Comparison of ENCODE assay signal across 14 mouse cellular contexts in genomic region chr3:37645061-37645460, GRCm38 (mm10). TPM values are rescaled to one million over a fixed set of nuclear protein-coding genes. Genes with fewer than 3 reads are reported as not detected.
DNase-seq lines count a peak whose midpoint lies in the region; ATAC-seq and TF ChIP-seq lines count a peak whose summit lies in the region.
"Had no signal": no experiment of that assay in that cellular context is flagged by ENCODE, and none has a peak within 500 bp of the region (broad histone marks: within the 10 kb centered on the region; RNA-seq: fewer than 3 reads in every experiment).

No protein-coding gene starts in this region.

- peak overlapping the region; percentile 31 for H3K4me2 ChIP-seq in kidney, embryonic 14.5 days (replicated peaks; ENCODE audit: low read depth, low read length)
- peak overlapping the region; percentile 16; the same call in 1 of the 2 replicates for H3K4me2 ChIP-seq in midbrain, embryonic 11.5 days
- no peak overlapping the region for H3K4me2 ChIP-seq in midbrain, postnatal 0 days (ENCODE audit: low read depth, low read length, poor library complexity, severe bottlenecking)
- H3K4me2 ChIP-seq: limb, embryonic 12.5 days had no signal

- H3K4me1 ChIP-seq in kidney, embryonic 14.5 days (ENCODE audit: control insufficient read depth, insufficient read depth, low read length), result peaks cover 35% of the 10 kb centered on the region
- H3K4me1 ChIP-seq in midbrain, embryonic 11.5 days (ENCODE audit: control insufficient read depth, insufficient read depth, low read length), result no peaks in the 10 kb centered on the region
- peaks cover 3% of the 10 kb centered on the region; the same call in 1 of the 2 replicates for H3K4me1 ChIP-seq in midbrain, postnatal 0 days (ENCODE audit: insufficient read depth, low read length)

- DNase-seq in kidney, adult 9 months, result no peak
- peak; percentile 79 for DNase-seq in midbrain, embryonic 11.5 days (ENCODE audit: low spot score, missing footprints)
- DNase-seq in midbrain, postnatal 0 days (ENCODE audit: low spot score), result no peak
- peak; percentile 35 for DNase-seq in splenic B cell, adult 2 months (ENCODE audit: low read depth, low spot score)
- DNase-seq in right cerebral cortex, postnatal 36 days (ENCODE audit: low spot score in 2 of 2), result no peak
- DNase-seq: cerebellum, postnatal 36 days; kidney, adult 11 months; right cerebral cortex, postnatal 14 days had no signal

- no peaks in the 10 kb centered on the region for H3K9me3 ChIP-seq in kidney, embryonic 14.5 days (ENCODE audit: control insufficient read depth, low read length)
- no peaks in the 10 kb centered on the region for H3K9me3 ChIP-seq in midbrain, embryonic 11.5 days (ENCODE audit: control insufficient read depth, low read length)
- no peaks in the 10 kb centered on the region for H3K9me3 ChIP-seq in midbrain, postnatal 0 days (ENCODE audit: low read length)
- H3K9me3 ChIP-seq: limb, embryonic 12.5 days had no signal

- H3K4me3 ChIP-seq in kidney, embryonic 14.5 days (ENCODE audit: low read length), result no peak overlapping the region; the same call in 1 of the 2 replicates
- H3K4me3 ChIP-seq in midbrain, embryonic 11.5 days (ENCODE audit: low read depth, low read length), result no peak overlapping the region
- no peak overlapping the region for H3K4me3 ChIP-seq in midbrain, postnatal 0 days (ENCODE audit: low read depth, low read length)
- H3K4me3 ChIP-seq: left cerebral cortex, adult 2 months; limb, embryonic 12.5 days had no signal

- H3K36me3 ChIP-seq in kidney, embryonic 14.5 days (ENCODE audit: control insufficient read depth, insufficient read depth, low read length), result peaks cover 49% of the 10 kb centered on the region
- H3K36me3 ChIP-seq in midbrain, embryonic 11.5 days (ENCODE audit: control insufficient read depth, insufficient read depth, low read length), result peaks cover 3% of the 10 kb centered on the region; the same call in 1 of the 2 replicates
- 0 out of 2 replicates have a peak, but pooled peaks cover 7% of the 10 kb centered on the region for H3K36me3 ChIP-seq in midbrain, postnatal 0 days (ENCODE audit: insufficient read depth, low read length)
- no peaks in the 10 kb centered on the region for H3K36me3 ChIP-seq in splenic B cell, adult 2 months (ENCODE audit: control insufficient read depth, insufficient read depth, low read length, poor library complexity, severe bottlenecking)

- no peak overlapping the region; the same call in 1 of the 2 replicates for H3K9ac ChIP-seq in kidney, embryonic 14.5 days (ENCODE audit: low read depth, low read length)
- H3K9ac ChIP-seq in midbrain, embryonic 11.5 days (ENCODE audit: low read length), result no peak overlapping the region
- H3K9ac ChIP-seq in midbrain, postnatal 0 days (replicated peaks; ENCODE audit: low read length, poor library complexity, severe bottlenecking), result no peak overlapping the region
- H3K9ac ChIP-seq: limb, embryonic 12.5 days had no signal

- no peaks in the 10 kb centered on the region for H3K27me3 ChIP-seq in kidney, embryonic 14.5 days (ENCODE audit: control insufficient read depth, insufficient read depth, low read length)
- H3K27me3 ChIP-seq in midbrain, embryonic 11.5 days (ENCODE audit: control insufficient read depth, insufficient read depth, low read length), result peaks cover 11% of the 10 kb centered on the region
- H3K27me3 ChIP-seq in midbrain, postnatal 0 days (ENCODE audit: insufficient read depth, low read length), result peaks cover 3% of the 10 kb centered on the region; the same call in 1 of the 2 replicates
- no peaks in the 10 kb centered on the region for H3K27me3 ChIP-seq in splenic B cell, adult 2 months (ENCODE audit: control insufficient read depth, insufficient read depth, low read length, poor library complexity, severe bottlenecking)
- H3K27me3 ChIP-seq: CH12.LX; limb, embryonic 12.5 days had no signal

- H3K27ac ChIP-seq in kidney, embryonic 14.5 days (ENCODE audit: low read depth, low read length), result no peak overlapping the region; the same call in 1 of the 2 replicates
- H3K27ac ChIP-seq in midbrain, embryonic 11.5 days (ENCODE audit: low read depth, low read length), result no peak overlapping the region
- H3K27ac ChIP-seq in midbrain, postnatal 0 days (ENCODE audit: low read depth, low read length), result no peak overlapping the region
- H3K27ac ChIP-seq: left cerebral cortex, adult 2 months; limb, embryonic 12.5 days had no signal

- WGBS in kidney, embryonic 14.5 days, result 59% methylated on average over 6 of the region's 6 CpGs
- 89% methylated on average over 6 of the region's 6 CpGs for WGBS in midbrain, embryonic 11.5 days
- WGBS in midbrain, postnatal 0 days, result 79% methylated on average over 6 of the region's 6 CpGs

- no peak for ATAC-seq in kidney, embryonic 14.5 days (ENCODE audit: low FRiP score, low TSS enrichment)
- ATAC-seq in midbrain, embryonic 11.5 days (ENCODE audit: low FRiP score), result no peak
- no peak for ATAC-seq in midbrain, postnatal 0 days (ENCODE audit: low FRiP score)
- ATAC-seq in common myeloid progenitor, adult 5-6 weeks (replicated peaks; ENCODE audit: low read depth, poor library complexity, severe bottlenecking), result peak; percentile 46; the same call in 1 of the 2 replicates
- no peak for ATAC-seq in frontal cortex, adult (ENCODE audit: low TSS enrichment)

- TF ChIP-seq CTCF in midbrain, postnatal 0 days (IDR thresholded peaks at IDR 0.05), result no peak

RNA-seq across cellular contexts. Expression of gene Spry1, which starts 5.3 kb away (rescaled TPM):
- 41.7 and 49.8 TPM in 2 replicates for polyA plus RNA-seq in kidney, embryonic 14.5 days (2014; fragmentation: Nextera tagmentation; extraction: Ambion mirVana)
- 10.0 and 10.3 TPM in 2 replicates for polyA plus RNA-seq in midbrain, embryonic 11.5 days (2014; fragmentation: Nextera tagmentation; extraction: Ambion mirVana)
- total RNA-seq in midbrain, postnatal 0 days (2014; rRNA removed), result 24.9 and 31.9 TPM in 2 replicates
- 5.9 TPM in 2 replicates for polyA plus RNA-seq in midbrain, postnatal 0 days (2015; fragmentation: Nextera tagmentation; extraction: Ambion mirVana)
- 4.5 and 4.8 TPM in 2 replicates for total RNA-seq in common myeloid progenitor, adult 5-6 weeks (2017)
- total RNA-seq: CH12.LX had no signal

Comparison
In these comparisons a context has a peak if more than half of its experiments do, and no peak if none do; other contexts are left out.
1. DNase-seq: peak in midbrain, embryonic 11.5 days (single experiment) and splenic B cell, adult 2 months (single experiment); none in kidney, adult 9 months (single experiment), midbrain, postnatal 0 days (single experiment) and right cerebral cortex, postnatal 36 days (0 of 2).